Mouse (Mus musculus): ENCODE results near the gene Gm42906.

DNA sequence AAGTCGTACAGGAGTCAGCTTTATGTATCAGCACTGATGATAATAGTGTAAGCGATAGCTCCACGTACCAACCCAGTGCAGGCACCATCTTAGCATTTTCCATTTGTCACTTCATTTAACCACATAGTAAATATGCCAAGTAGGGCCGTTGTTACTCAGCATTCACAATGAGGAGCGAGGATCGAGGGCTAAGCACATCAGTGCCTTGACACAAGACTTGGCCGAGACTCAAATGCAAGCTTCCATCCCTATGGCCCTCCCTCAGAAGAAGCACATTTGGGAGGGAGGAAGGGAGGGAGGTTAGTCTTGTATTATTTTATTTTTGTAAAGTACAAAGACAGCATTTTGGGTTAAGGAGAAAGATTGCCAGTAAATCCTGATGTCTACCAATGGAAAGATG lies 148.4 kb downstream of the Gm42906 start:
- no peak for TF ChIP-seq CTCF (IDR thresholded peaks at IDR 0.05; ENCODE audit: low read depth)
- TF ChIP-seq EP300 (IDR thresholded peaks at IDR 0.05; ENCODE audit: low read depth), result no peak

Data from liver, postnatal 0 days (tissue).